In genomic region chr10:128882067-128882466, GRCm38 (mm10) we compare ENCODE assay signal across 23 mouse cellular contexts. TPM values are rescaled to one million over a fixed set of nuclear protein-coding genes. Genes with fewer than 3 reads are reported as not detected.
DNase-seq lines count a peak whose midpoint lies in the region; ATAC-seq and TF ChIP-seq lines count a peak whose summit lies in the region.
"Had no signal": no experiment of that assay in that cellular context is flagged by ENCODE, and none has a peak within 500 bp of the region (broad histone marks: within the 10 kb centered on the region; RNA-seq: fewer than 3 reads in every experiment).

No protein-coding gene starts in this region.

- peak; percentile 72 for DNase-seq in heart, adult 11 months
- peak; percentile 78 for DNase-seq in kidney, adult 9 months
- DNase-seq in kidney, postnatal 0 days (ENCODE audit: low spot score), result no peak
- peak; percentile 29 for DNase-seq in limb, embryonic 10.5 days (ENCODE audit: low spot score)
- no peak for DNase-seq in right cerebral cortex, adult 2 months (ENCODE audit: low spot score in 2 of 2)
- no peak for DNase-seq in layer of hippocampus, postnatal 36 days
- DNase-seq: adrenal gland, adult 2 months; adrenal gland, postnatal 25 days; B cell, adult 2 months; cerebellum, adult 18-20 months; cerebellum, adult 9-11 months; cerebellum, postnatal 36 days; forebrain, postnatal 0 days; gastrocnemius, adult 2 months; gastrocnemius, postnatal 25 days; heart, postnatal 10 days; heart, postnatal 4 days had no signal

- H3K27ac ChIP-seq in heart, embryonic 11.5 days (ENCODE audit: low read depth, low read length), result no peak overlapping the region
- no peak overlapping the region for H3K27ac ChIP-seq in kidney, embryonic 15.5 days
- no peak overlapping the region for H3K27ac ChIP-seq in kidney, postnatal 0 days
- H3K27ac ChIP-seq in limb, embryonic 10.5 days, result no peak overlapping the region
- H3K27ac ChIP-seq: embryonic facial prominence, embryonic 10.5 days; forebrain, embryonic 13.5 days; gastrocnemius, adult 2 months; hindbrain, embryonic 12.5 days had no signal

- 92% methylated on average over 5 of the region's 5 CpGs for WGBS in heart, embryonic 11.5 days (ENCODE audit: insufficient replicate concordance)
- 86% methylated on average over 5 of the region's 5 CpGs for WGBS in kidney, embryonic 15.5 days
- WGBS in kidney, postnatal 0 days, result 70% methylated on average over 5 of the region's 5 CpGs
- WGBS in limb, embryonic 10.5 days, result 91% methylated on average over 5 of the region's 5 CpGs

- no peak for ATAC-seq in heart, embryonic 11.5 days (replicated peaks; ENCODE audit: insufficient number of reproducible peaks, low FRiP score, low TSS enrichment)
- ATAC-seq in kidney, embryonic 15.5 days (replicated peaks; ENCODE audit: low FRiP score), result no peak; the same call in 1 of the 2 replicates
- ATAC-seq in kidney, postnatal 0 days (replicated peaks; ENCODE audit: low FRiP score, low read depth), result peak; percentile 71
- ATAC-seq: forebrain, embryonic 13.5 days; forebrain, postnatal 0 days had no signal

- no peak overlapping the region for H3K9ac ChIP-seq in heart, embryonic 11.5 days (ENCODE audit: low read depth, low read length)
- no peak overlapping the region for H3K9ac ChIP-seq in kidney, embryonic 15.5 days
- no peak overlapping the region for H3K9ac ChIP-seq in kidney, postnatal 0 days (ENCODE audit: low read depth, low read length)
- H3K9ac ChIP-seq: forebrain, embryonic 13.5 days; forebrain, postnatal 0 days; hindbrain, embryonic 12.5 days had no signal

- H3K4me3 ChIP-seq in heart, embryonic 11.5 days (ENCODE audit: low read depth, low read length), result no peak overlapping the region
- no peak overlapping the region for H3K4me3 ChIP-seq in kidney, embryonic 15.5 days (replicated peaks)
- H3K4me3 ChIP-seq in kidney, postnatal 0 days (replicated peaks; ENCODE audit: low read depth, low read length), result no peak overlapping the region
- H3K4me3 ChIP-seq in limb, embryonic 10.5 days, result no peak overlapping the region
- H3K4me3 ChIP-seq: embryonic facial prominence, embryonic 10.5 days; forebrain, embryonic 13.5 days; gastrocnemius, adult 2 months; hindbrain, embryonic 12.5 days had no signal

- H3K4me2 ChIP-seq in heart, embryonic 11.5 days, result no peak overlapping the region
- no peak overlapping the region for H3K4me2 ChIP-seq in kidney, embryonic 15.5 days
- no peak overlapping the region for H3K4me2 ChIP-seq in kidney, postnatal 0 days (ENCODE audit: low read length)
- H3K4me2 ChIP-seq: forebrain, embryonic 13.5 days; hindbrain, embryonic 12.5 days had no signal

- H3K4me1 ChIP-seq in heart, embryonic 11.5 days (ENCODE audit: control insufficient read depth, insufficient read depth, low read length), result 0 out of 2 replicates have a peak, but pooled peaks cover 3% of the 10 kb centered on the region
- H3K4me1 ChIP-seq in kidney, embryonic 15.5 days, result peaks cover 17% of the 10 kb centered on the region; the same call in 1 of the 2 replicates
- H3K4me1 ChIP-seq in kidney, postnatal 0 days (replicated peaks; ENCODE audit: insufficient read depth, low read length), result no peaks in the 10 kb centered on the region; the same call in 1 of the 2 replicates
- peaks cover 13% of the 10 kb centered on the region for H3K4me1 ChIP-seq in limb, embryonic 10.5 days
- H3K4me1 ChIP-seq: forebrain, embryonic 13.5 days had no signal

- no peaks in the 10 kb centered on the region for H3K36me3 ChIP-seq in heart, embryonic 11.5 days (ENCODE audit: control insufficient read depth, insufficient read depth, low read length)
- peaks cover 66% of the 10 kb centered on the region for H3K36me3 ChIP-seq in kidney, embryonic 15.5 days
- 0 out of 2 replicates have a peak, but pooled peaks cover 7% of the 10 kb centered on the region for H3K36me3 ChIP-seq in kidney, postnatal 0 days (ENCODE audit: insufficient read depth, low read length)
- H3K36me3 ChIP-seq in limb, embryonic 10.5 days, result peaks cover 94% of the 10 kb centered on the region

- TF ChIP-seq CTCF in kidney, postnatal 0 days (IDR thresholded peaks at IDR 0.05; ENCODE audit: low read depth), result no peak

- no peaks in the 10 kb centered on the region for H3K27me3 ChIP-seq in heart, embryonic 11.5 days (ENCODE audit: control insufficient read depth, insufficient read depth, low read length)
- H3K27me3 ChIP-seq in kidney, embryonic 15.5 days, result no peaks in the 10 kb centered on the region
- H3K27me3 ChIP-seq in kidney, postnatal 0 days (ENCODE audit: insufficient read depth, low read length), result no peaks in the 10 kb centered on the region
- no peaks in the 10 kb centered on the region for H3K27me3 ChIP-seq in limb, embryonic 10.5 days (ENCODE audit: low read depth, poor library complexity, severe bottlenecking)
- H3K27me3 ChIP-seq: forebrain, embryonic 13.5 days; hindbrain, embryonic 12.5 days had no signal

- no peaks in the 10 kb centered on the region for H3K9me3 ChIP-seq in heart, embryonic 11.5 days (replicated peaks; ENCODE audit: control insufficient read depth, low read length)
- H3K9me3 ChIP-seq in kidney, embryonic 15.5 days (replicated peaks), result no peaks in the 10 kb centered on the region
- no peaks in the 10 kb centered on the region for H3K9me3 ChIP-seq in kidney, postnatal 0 days (replicated peaks; ENCODE audit: low read length)
- H3K9me3 ChIP-seq in limb, embryonic 10.5 days (replicated peaks), result no peaks in the 10 kb centered on the region
- H3K9me3 ChIP-seq: embryonic facial prominence, embryonic 10.5 days; forebrain, embryonic 13.5 days; hindbrain, embryonic 12.5 days had no signal

RNA-seq across cellular contexts. Expression of gene Gdf11, which starts 9.5 kb away (rescaled TPM):
- polyA plus RNA-seq in heart, embryonic 11.5 days (2014; fragmentation: Nextera tagmentation; extraction: Ambion mirVana), result 4.1 and 4.5 TPM in 2 replicates
- 7.2 and 8.7 TPM in 2 replicates for polyA plus RNA-seq in kidney, embryonic 15.5 days (2015; fragmentation: Nextera tagmentation; extraction: Ambion mirVana)
- 7.7 and 8.2 TPM in 2 replicates for polyA plus RNA-seq in kidney, postnatal 0 days (2015; fragmentation: Nextera tagmentation; extraction: Ambion mirVana)
- 16.2 TPM in 2 replicates for polyA plus RNA-seq in limb, embryonic 10.5 days (2016; fragmentation: Nextera tagmentation; extraction: Ambion mirVana)
- 10 to 100 TPM; 20.4 to 22.7 TPM for total RNA-seq in layer of hippocampus, postnatal 36 days (2021)

RNA-seq across cellular contexts. Expression of gene Cd63, which starts 18.7 kb away (rescaled TPM):
- 296 and 306 TPM in 2 replicates for polyA plus RNA-seq in heart, embryonic 11.5 days (2014; fragmentation: Nextera tagmentation; extraction: Ambion mirVana)
- 671 and 731 TPM in 2 replicates for polyA plus RNA-seq in kidney, embryonic 15.5 days (2015; fragmentation: Nextera tagmentation; extraction: Ambion mirVana)
- 1,350 and 1,394 TPM in 2 replicates for polyA plus RNA-seq in kidney, postnatal 0 days (2015; fragmentation: Nextera tagmentation; extraction: Ambion mirVana)
- polyA plus RNA-seq in limb, embryonic 10.5 days (2016; fragmentation: Nextera tagmentation; extraction: Ambion mirVana), result 430 and 439 TPM in 2 replicates
- 10 to 100 TPM; 77.8 to 79.7 TPM for total RNA-seq in layer of hippocampus, postnatal 36 days (2021)

RNA-seq across cellular contexts. Expression of gene Rdh5, which starts 40.6 kb away (rescaled TPM):
- 6.1 and 8.1 TPM in 2 replicates for polyA plus RNA-seq in heart, embryonic 11.5 days (2014; fragmentation: Nextera tagmentation; extraction: Ambion mirVana)
- 15.3 and 18.8 TPM in 2 replicates for polyA plus RNA-seq in kidney, embryonic 15.5 days (2015; fragmentation: Nextera tagmentation; extraction: Ambion mirVana)
- 12.9 and 15.0 TPM in 2 replicates for polyA plus RNA-seq in kidney, postnatal 0 days (2015; fragmentation: Nextera tagmentation; extraction: Ambion mirVana)
- 9.2 and 10.2 TPM in 2 replicates for polyA plus RNA-seq in limb, embryonic 10.5 days (2016; fragmentation: Nextera tagmentation; extraction: Ambion mirVana)
- 1 to 10 TPM; 6.4 to 8.9 TPM for total RNA-seq in layer of hippocampus, postnatal 36 days (2021)

RNA-seq across cellular contexts. Expression of gene Bloc1s1, which starts 41.8 kb away (rescaled TPM):
- polyA plus RNA-seq in heart, embryonic 11.5 days (2014; fragmentation: Nextera tagmentation; extraction: Ambion mirVana), result 195 and 206 TPM in 2 replicates
- 220 and 231 TPM in 2 replicates for polyA plus RNA-seq in kidney, embryonic 15.5 days (2015; fragmentation: Nextera tagmentation; extraction: Ambion mirVana)
- 272 and 276 TPM in 2 replicates for polyA plus RNA-seq in kidney, postnatal 0 days (2015; fragmentation: Nextera tagmentation; extraction: Ambion mirVana)
- 168 and 182 TPM in 2 replicates for polyA plus RNA-seq in limb, embryonic 10.5 days (2016; fragmentation: Nextera tagmentation; extraction: Ambion mirVana)
- total RNA-seq in layer of hippocampus, postnatal 36 days (2021), result 10 to 100 TPM; 92.9 to 94.1 TPM

RNA-seq across cellular contexts. Expression of gene Itga7, which starts 51.6 kb away (rescaled TPM):
- polyA plus RNA-seq in heart, embryonic 11.5 days (2014; fragmentation: Nextera tagmentation; extraction: Ambion mirVana), result 0.43 and 0.79 TPM in 2 replicates
- polyA plus RNA-seq in kidney, embryonic 15.5 days (2015; fragmentation: Nextera tagmentation; extraction: Ambion mirVana), result 3.6 and 4.2 TPM in 2 replicates
- 3.8 TPM in 2 replicates for polyA plus RNA-seq in kidney, postnatal 0 days (2015; fragmentation: Nextera tagmentation; extraction: Ambion mirVana)
- polyA plus RNA-seq in limb, embryonic 10.5 days (2016; fragmentation: Nextera tagmentation; extraction: Ambion mirVana), result 0.15 and 0.24 TPM in 2 replicates
- total RNA-seq in layer of hippocampus, postnatal 36 days (2021), result 10 to 100 TPM; 30.1 to 35.4 TPM
- total RNA-seq: granulocyte monocyte progenitor cell, adult 5-6 weeks had no signal

Comparison
In these comparisons a context has a peak if more than half of its experiments do, and no peak if none do; other contexts are left out.
1. DNase-seq: peak in heart, adult 11 months (single experiment), kidney, adult 9 months (single experiment) and limb, embryonic 10.5 days (single experiment); none in kidney, postnatal 0 days (single experiment), right cerebral cortex, adult 2 months (0 of 2) and layer of hippocampus, postnatal 36 days (0 of 2).